In genomic region chr6:57703703-57704102, GRCm38 (mm10) we compare ENCODE assay signal across 8 mouse cellular contexts. TPM values are rescaled to one million over a fixed set of nuclear protein-coding genes. Genes with fewer than 3 reads are reported as not detected.
DNase-seq lines count a peak whose midpoint lies in the region; ATAC-seq and TF ChIP-seq lines count a peak whose summit lies in the region.

No protein-coding gene starts in this region.

- H3K4me2 ChIP-seq in intestine, embryonic 14.5 days (ENCODE audit: low read length), result peak overlapping the region; percentile 82

- peaks cover 14% of the 10 kb centered on the region for H3K4me1 ChIP-seq in E14TG2a.4 (replicated peaks; ENCODE audit: low read depth, low read length)
- H3K4me1 ChIP-seq in intestine, embryonic 14.5 days (replicated peaks; ENCODE audit: control insufficient read depth, insufficient read depth, low read length), result peaks cover 10% of the 10 kb centered on the region

- ATAC-seq in erythroblast, adult 5-6 weeks (replicated peaks; ENCODE audit: low FRiP score, poor library complexity, severe bottlenecking), result peak; percentile 20
- ATAC-seq in intestine, embryonic 14.5 days (replicated peaks; ENCODE audit: low FRiP score, low TSS enrichment, low read depth), result peak; percentile 46

- H3K36me3 ChIP-seq in E14TG2a.4 (ENCODE audit: insufficient read depth, low read length) (no peaks in the 10 kb centered on the region), macrophage (ENCODE audit: inconsistent target) (no peaks in the 10 kb centered on the region)
- H3K36me3 ChIP-seq in intestine, embryonic 14.5 days (ENCODE audit: control insufficient read depth, insufficient read depth, low read length), result no peaks in the 10 kb centered on the region

- no peaks in the 10 kb centered on the region for H3K9me3 ChIP-seq in E14TG2a.4 (ENCODE audit: low read length)
- no peaks in the 10 kb centered on the region for H3K9me3 ChIP-seq in intestine, embryonic 14.5 days (ENCODE audit: control insufficient read depth, low read length)

- no peak for TF ChIP-seq CTCF in E14TG2a.4 (conservative IDR thresholded peaks at IDR 0.05; ENCODE audit: low read length)

- peaks cover 43% of the 10 kb centered on the region for H3K79me2 ChIP-seq in macrophage (ENCODE audit: inconsistent target)

- DNase-seq in cerebellum, adult 9-10 months, result peak; percentile 55
- no peak for DNase-seq in cerebellum, adult 11 months
- DNase-seq in intestine, embryonic 14.5 days (ENCODE audit: low spot score), result no peak
- no peak for DNase-seq in urinary bladder, adult 2 months (ENCODE audit: low spot score)
- no peak for DNase-seq in ovary, adult 18-20 months (ENCODE audit: low spot score)

- peak overlapping the region; percentile 90 for H3K9ac ChIP-seq in intestine, embryonic 14.5 days (ENCODE audit: low read length)

- 22% methylated on average over 2 of the region's 2 CpGs for WGBS in intestine, embryonic 14.5 days
- 13% methylated on average over 2 of the region's 2 CpGs for WGBS in macrophage (ENCODE audit: missing documents)

- no peaks in the 10 kb centered on the region for H3K27me3 ChIP-seq in E14TG2a.4 (ENCODE audit: insufficient read depth, low read length)
- H3K27me3 ChIP-seq in intestine, embryonic 14.5 days (replicated peaks; ENCODE audit: control insufficient read depth, insufficient read depth, low read length), result no peaks in the 10 kb centered on the region

- H3K27ac ChIP-seq in intestine, embryonic 14.5 days (ENCODE audit: low read depth), result peak overlapping the region; percentile 95
- H3K27ac ChIP-seq in macrophage, result peak overlapping the region; percentile 92

- H3K4me3 ChIP-seq in E14TG2a.4 (replicated peaks; ENCODE audit: low read length), result peak overlapping the region; percentile 84
- peak overlapping the region; percentile 63 for H3K4me3 ChIP-seq in intestine, embryonic 14.5 days (ENCODE audit: low read depth, low read length)
- H3K4me3 ChIP-seq in macrophage (ENCODE audit: inconsistent target), result peak overlapping the region; percentile 63

RNA-seq across cellular contexts. Expression of gene Lancl2, which starts 1.4 kb away (rescaled TPM):
- total RNA-seq in erythroblast, adult 5-6 weeks (2015; ENCODE audit: low replicate concordance), result 13.1 and 21.7 TPM in 2 replicates
- total RNA-seq in erythroblast, adult 5-6 weeks (2017; ENCODE audit: low replicate concordance), result 26.2 and 45.4 TPM in 2 replicates
- polyA plus RNA-seq in intestine, embryonic 14.5 days (2014; fragmentation: Nextera tagmentation; extraction: Ambion mirVana), result 21.4 and 23.5 TPM in 2 replicates
- total RNA-seq in macrophage (2018; cell fraction: chromatin; rRNA removed), result 10 to 100 TPM in 13 of 26 experiments, 1 to 10 TPM in 13; 4.2 to 46.4 (median 9.7) TPM
- 10 to 100 TPM in 25 of 26 experiments, 1 to 10 TPM in 1; 9.8 to 60.3 (median 21.2) TPM for total RNA-seq in macrophage (2018; cell fraction: cytosol; rRNA removed)
- total RNA-seq in macrophage (2018; cell fraction: nucleus; rRNA removed), result 10 to 100 TPM in 14 of 26 experiments, 1 to 10 TPM in 12; 5.6 to 41.3 (median 11.3) TPM
- polyA plus RNA-seq in macrophage (2018), result 14.3 to 18.0 TPM (median 15.4 TPM) in 3 replicates
- 8.7 and 9.9 TPM in 2 replicates for polyA plus RNA-seq in urinary bladder, adult 2 months (2012; rRNA removed)

RNA-seq across cellular contexts. Expression of gene Pyurf, which starts 11.8 kb away (rescaled TPM):
- total RNA-seq in erythroblast, adult 5-6 weeks (2015; ENCODE audit: low replicate concordance), result 7.1 and 7.7 TPM in 2 replicates
- 16.4 and 20.8 TPM in 2 replicates for total RNA-seq in erythroblast, adult 5-6 weeks (2017; ENCODE audit: low replicate concordance)
- 23.3 and 24.9 TPM in 2 replicates for polyA plus RNA-seq in intestine, embryonic 14.5 days (2014; fragmentation: Nextera tagmentation; extraction: Ambion mirVana)
- 10 to 100 TPM in 10 of 26 experiments, 1 to 10 TPM in 16; 2.0 to 30.5 (median 6.0) TPM for total RNA-seq in macrophage (2018; cell fraction: chromatin; rRNA removed)
- total RNA-seq in macrophage (2018; cell fraction: cytosol; rRNA removed), result 1 to 10 TPM; 2.0 to 8.1 (median 5.1) TPM
- total RNA-seq in macrophage (2018; cell fraction: nucleus; rRNA removed), result 10 to 100 TPM in 12 of 26 experiments, 1 to 10 TPM in 14; 1.7 to 26.1 (median 8.1) TPM
- 4.9 to 6.6 TPM (median 6.6 TPM) in 3 replicates for polyA plus RNA-seq in macrophage (2018)
- 21.0 and 22.2 TPM in 2 replicates for polyA plus RNA-seq in urinary bladder, adult 2 months (2012; rRNA removed)
